In genomic region chr5:130294598-130294997, GRCm38 (mm10) we compare ENCODE assay signal across 22 mouse cellular contexts. TPM values are rescaled to one million over a fixed set of nuclear protein-coding genes. Genes with fewer than 3 reads are reported as not detected.
A peak's percentile ranks its signal among the peaks of the same experiment; 100 is the strongest.
DNase-seq lines count a peak whose midpoint lies in the region; ATAC-seq and TF ChIP-seq lines count a peak whose summit lies in the region.
"Had no signal": no experiment of that assay in that cellular context is flagged by ENCODE, and none has a peak within 500 bp of the region (broad histone marks: within the 10 kb centered on the region; RNA-seq: fewer than 3 reads in every experiment).

No protein-coding gene starts in this region.

- H3K27me3 ChIP-seq in embryonic facial prominence, embryonic 12.5 days: no peaks in the 10 kb centered on the region
- H3K27me3 ChIP-seq in embryonic facial prominence, embryonic 10.5 days (replicated peaks; ENCODE audit: low read depth, poor library complexity, severe bottlenecking): no peaks in the 10 kb centered on the region
- no peaks in the 10 kb centered on the region for H3K27me3 ChIP-seq in forebrain, postnatal 0 days (ENCODE audit: insufficient read depth, low read length)
- H3K27me3 ChIP-seq: embryonic facial prominence, embryonic 13.5 days; heart, embryonic 12.5 days; hindbrain, embryonic 15.5 days had no signal

- no peak overlapping the region for H3K4me3 ChIP-seq in embryonic facial prominence, embryonic 12.5 days
- no peak overlapping the region for H3K4me3 ChIP-seq in embryonic facial prominence, embryonic 10.5 days
- no peak overlapping the region for H3K4me3 ChIP-seq in forebrain, postnatal 0 days (ENCODE audit: low read depth, low read length)
- H3K4me3 ChIP-seq: embryonic facial prominence, embryonic 13.5 days; gastrocnemius, adult 2 months; heart, embryonic 12.5 days; hindbrain, embryonic 10.5 days; hindbrain, embryonic 15.5 days had no signal

- H3K27ac ChIP-seq in embryonic facial prominence, embryonic 12.5 days: 0 out of 2 replicates have a peak overlapping the region, but pooled peaks have one; percentile 1
- no peak overlapping the region for H3K27ac ChIP-seq in embryonic facial prominence, embryonic 10.5 days (replicated peaks)
- peak overlapping the region; percentile 80 for H3K27ac ChIP-seq in forebrain, postnatal 0 days (ENCODE audit: low read depth, low read length)
- H3K27ac ChIP-seq: embryonic facial prominence, embryonic 13.5 days; gastrocnemius, adult 2 months; hindbrain, embryonic 10.5 days; hindbrain, embryonic 15.5 days had no signal

- no peak for TF ChIP-seq CTCF in forebrain, postnatal 0 days (IDR thresholded peaks at IDR 0.05; ENCODE audit: low read depth)

- WGBS in embryonic facial prominence, embryonic 12.5 days: 91% methylated on average over 6 of the region's 6 CpGs
- 92% methylated on average over 6 of the region's 6 CpGs for WGBS in embryonic facial prominence, embryonic 10.5 days
- 47% methylated on average over 6 of the region's 6 CpGs for WGBS in forebrain, postnatal 0 days

- no peak for DNase-seq in embryonic facial prominence, embryonic 10.5 days (ENCODE audit: low spot score)
- no peak for DNase-seq in frontal cortex, postnatal 14 days (ENCODE audit: low spot score in 2 of 2)
- peak; percentile 37 to 59 for DNase-seq in right cerebral cortex, postnatal 10 days (ENCODE audit: low spot score in 2 of 2)
- no peak for DNase-seq in right cerebral cortex, adult 18-20 months
- DNase-seq in forebrain, postnatal 0 days: peak; percentile 77
- DNase-seq in thymus, postnatal 25 days: no peak
- DNase-seq: adrenal gland, adult 8-10 months; adrenal gland, postnatal 36 days; B cell, adult 2 months; cerebellum, adult 2 months; embryo, embryonic 11 days; gastrocnemius, adult 2 months; gastrocnemius, postnatal 25 days had no signal

- no peaks in the 10 kb centered on the region for H3K4me1 ChIP-seq in embryonic facial prominence, embryonic 12.5 days
- H3K4me1 ChIP-seq in embryonic facial prominence, embryonic 10.5 days: no peaks in the 10 kb centered on the region
- H3K4me1 ChIP-seq in forebrain, postnatal 0 days (ENCODE audit: insufficient read depth): peaks cover 10% of the 10 kb centered on the region; the same call in 1 of the 2 replicates
- H3K4me1 ChIP-seq: embryonic facial prominence, embryonic 13.5 days; heart, embryonic 12.5 days; hindbrain, embryonic 10.5 days; hindbrain, embryonic 15.5 days had no signal

- peaks cover 62% of the 10 kb centered on the region for H3K36me3 ChIP-seq in embryonic facial prominence, embryonic 12.5 days
- H3K36me3 ChIP-seq in embryonic facial prominence, embryonic 10.5 days (replicated peaks): peaks cover 96% of the 10 kb centered on the region
- H3K36me3 ChIP-seq in forebrain, postnatal 0 days (ENCODE audit: insufficient read depth): peaks cover 24% of the 10 kb centered on the region

- H3K9ac ChIP-seq in embryonic facial prominence, embryonic 12.5 days: no peak overlapping the region
- H3K9ac ChIP-seq in forebrain, postnatal 0 days: no peak overlapping the region
- H3K9ac ChIP-seq: embryonic facial prominence, embryonic 13.5 days; heart, embryonic 12.5 days; hindbrain, embryonic 15.5 days had no signal

- ATAC-seq in embryonic facial prominence, embryonic 12.5 days (ENCODE audit: insufficient number of reproducible peaks, insufficient read depth, low FRiP score, low TSS enrichment): no peak
- ATAC-seq in frontal cortex, adult (ENCODE audit: low TSS enrichment): peak; percentile 40; the same call in 1 of the 2 replicates
- ATAC-seq in forebrain, postnatal 0 days: peak; percentile 84
- ATAC-seq: CD4-positive, CD25-positive, alpha-beta regulatory T cell, adult 4 months; inflammation-experienced regulatory T-cells, adult 6 months; intestine, postnatal 0 days had no signal

- no peaks in the 10 kb centered on the region for H3K9me3 ChIP-seq in embryonic facial prominence, embryonic 12.5 days
- no peaks in the 10 kb centered on the region; the same call in 1 of the 2 replicates for H3K9me3 ChIP-seq in embryonic facial prominence, embryonic 10.5 days
- no peaks in the 10 kb centered on the region for H3K9me3 ChIP-seq in forebrain, postnatal 0 days (ENCODE audit: low read length)
- H3K9me3 ChIP-seq: hindbrain, embryonic 15.5 days had no signal

- H3K4me2 ChIP-seq in embryonic facial prominence, embryonic 12.5 days (replicated peaks): no peak overlapping the region
- H3K4me2 ChIP-seq in forebrain, postnatal 0 days (ENCODE audit: low read depth): no peak overlapping the region
- H3K4me2 ChIP-seq: embryonic facial prominence, embryonic 13.5 days; heart, embryonic 12.5 days; hindbrain, embryonic 15.5 days had no signal

RNA-seq across cellular contexts. Expression of gene Tyw1, which starts 39.2 kb away (rescaled TPM):
- 29.8 and 30.4 TPM in 2 replicates for polyA plus RNA-seq in embryonic facial prominence, embryonic 12.5 days (2016; fragmentation: Nextera tagmentation; extraction: Ambion mirVana)
- 32.8 and 33.2 TPM in 2 replicates for polyA plus RNA-seq in embryonic facial prominence, embryonic 10.5 days (2016; fragmentation: Nextera tagmentation; extraction: Ambion mirVana)
- total RNA-seq in forebrain, postnatal 0 days (2014; rRNA removed): 18.0 and 19.8 TPM in 2 replicates
- polyA plus RNA-seq in forebrain, postnatal 0 days (2015; fragmentation: Nextera tagmentation; extraction: Ambion mirVana): 17.8 and 18.5 TPM in 2 replicates

RNA-seq across cellular contexts. Expression of gene Sbds, which starts 39.3 kb away (rescaled TPM):
- 67.2 and 67.7 TPM in 2 replicates for polyA plus RNA-seq in embryonic facial prominence, embryonic 12.5 days (2016; fragmentation: Nextera tagmentation; extraction: Ambion mirVana)
- 69.9 and 75.6 TPM in 2 replicates for polyA plus RNA-seq in embryonic facial prominence, embryonic 10.5 days (2016; fragmentation: Nextera tagmentation; extraction: Ambion mirVana)
- total RNA-seq in forebrain, postnatal 0 days (2014; rRNA removed): 27.2 and 27.8 TPM in 2 replicates
- 43.7 and 45.2 TPM in 2 replicates for polyA plus RNA-seq in forebrain, postnatal 0 days (2015; fragmentation: Nextera tagmentation; extraction: Ambion mirVana)

Comparison
In these comparisons a context has a peak if more than half of its experiments do, and no peak if none do; other contexts are left out.
1. DNase-seq: peak in right cerebral cortex, postnatal 10 days (2 of 2) and forebrain, postnatal 0 days (single experiment); none in embryonic facial prominence, embryonic 10.5 days (single experiment), frontal cortex, postnatal 14 days (0 of 2), right cerebral cortex, adult 18-20 months (single experiment) and thymus, postnatal 25 days (single experiment).